11 mouse cellular contexts compared by ENCODE assay signal in the genomic region with DNA sequence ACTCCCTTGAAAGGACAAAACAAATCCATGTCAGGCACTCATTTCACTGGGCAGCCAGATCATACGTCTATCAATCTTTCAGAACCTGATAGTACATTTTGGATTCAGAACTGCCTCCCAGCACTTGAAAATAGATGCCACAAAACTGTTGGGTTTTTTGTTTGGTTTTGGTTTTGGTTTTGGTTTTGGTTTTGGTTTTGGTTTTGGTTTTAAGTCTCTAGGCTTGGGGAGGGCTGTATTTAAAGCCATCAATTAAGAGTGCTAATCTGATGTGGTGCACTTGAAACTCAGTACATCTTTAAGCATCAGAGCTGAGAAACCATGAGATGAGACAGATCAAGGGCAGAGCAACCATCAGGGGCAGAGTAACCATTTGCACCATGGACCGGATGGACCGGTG.
"Had no signal": no experiment of that assay in that cellular context is flagged by ENCODE, and none has a peak within 500 bp of the region (broad histone marks: within the 10 kb centered on the region; RNA-seq: fewer than 3 reads in every experiment).

No protein-coding gene starts in this region.

- DNase-seq: kidney, adult 9 months; kidney, postnatal 10 days; kidney, postnatal 4 days; lung, adult 18-20 months; retina, postnatal 1 day; thymus, postnatal 4 days had no signal

- H3K4me1 ChIP-seq: midbrain, embryonic 10.5 days had no signal

- H3K27ac ChIP-seq: layer of hippocampus, adult 2 months; limb, embryonic 13.5 days; liver, embryonic 14.5 days; midbrain, embryonic 10.5 days; neural tube, embryonic 13.5 days had no signal

- H3K9me3 ChIP-seq: limb, embryonic 13.5 days; midbrain, embryonic 10.5 days; neural tube, embryonic 13.5 days had no signal

- H3K4me2 ChIP-seq: limb, embryonic 13.5 days; neural tube, embryonic 13.5 days had no signal

- H3K4me3 ChIP-seq: layer of hippocampus, adult 2 months; limb, embryonic 13.5 days; midbrain, embryonic 10.5 days; neural tube, embryonic 13.5 days had no signal

- H3K27me3 ChIP-seq: limb, embryonic 13.5 days; neural tube, embryonic 13.5 days had no signal

- H3K9ac ChIP-seq: limb, embryonic 13.5 days; liver, embryonic 14.5 days; neural tube, embryonic 13.5 days had no signal

- H3K36me3 ChIP-seq: limb, embryonic 13.5 days; midbrain, embryonic 10.5 days; neural tube, embryonic 13.5 days had no signal
